Mouse (Mus musculus): ENCODE data around the gene Cd180. TPM values are rescaled to one million over a fixed set of nuclear protein-coding genes. Genes with fewer than 3 reads are reported as not detected.

Cd180 gene
- polyA plus RNA-seq, 1 experiment from 2014 or later: 0.54 TPM

GRCm38 (mm10) chr13:102746803-102747561, 53.6 kb downstream of the Cd180 start:
- Histone ChIP-seq H3K36me3 (ENCODE audit: control insufficient read depth, insufficient read depth, low read length) (peaks cover 3% of the 10 kb centered on the region; the same call in 1 of the 2 replicates), H3K9me3 (ENCODE audit: control insufficient read depth, low read length) (no peaks in the 10 kb centered on the region), H3K9ac (ENCODE audit: low read depth, low read length) (no peak overlapping the region), H3K27ac (ENCODE audit: low read length) (no peak overlapping the region), H3K4me2 (ENCODE audit: low read depth, low read length) (no peak overlapping the region), H3K4me1 (ENCODE audit: control insufficient read depth, insufficient read depth, low read length) (no peaks in the 10 kb centered on the region), H3K27me3 (replicated peaks; ENCODE audit: control insufficient read depth, insufficient read depth, low read length) (no peaks in the 10 kb centered on the region), H3K4me3 (ENCODE audit: low read length) (no peak overlapping the region)
- WGBS: 84% methylated on average over 17 of the region's 17 CpGs
- ATAC-seq: no peak

GRCm38 (mm10) chr13:102749194-102749593, 55.8 kb downstream of the Cd180 start:
- no peak for ATAC-seq
- 64% methylated on average over 6 of the region's 6 CpGs for WGBS
- no peaks in the 10 kb centered on the region for H3K9me3 ChIP-seq (ENCODE audit: control insufficient read depth, low read length)
- no peaks in the 10 kb centered on the region for H3K4me1 ChIP-seq (ENCODE audit: control insufficient read depth, insufficient read depth, low read length)
- no peak overlapping the region for H3K9ac ChIP-seq (ENCODE audit: low read depth, low read length)
- no peak overlapping the region for H3K4me2 ChIP-seq (ENCODE audit: low read depth, low read length)
- H3K4me3 ChIP-seq (ENCODE audit: low read length): no peak overlapping the region
- peaks cover 3% of the 10 kb centered on the region; the same call in 1 of the 2 replicates for H3K36me3 ChIP-seq (ENCODE audit: control insufficient read depth, insufficient read depth, low read length)
- H3K27me3 ChIP-seq (replicated peaks; ENCODE audit: control insufficient read depth, insufficient read depth, low read length): no peaks in the 10 kb centered on the region
- H3K27ac ChIP-seq (ENCODE audit: low read length): no peak overlapping the region

- Histone ChIP-seq H3K27ac (ENCODE audit: low read length) (no peak overlapping the region), H3K4me3 (ENCODE audit: low read length) (no peak overlapping the region), H3K4me1 (ENCODE audit: control insufficient read depth, insufficient read depth, low read length) (no peaks in the 10 kb centered on the region), H3K4me2 (ENCODE audit: low read depth, low read length) (no peak overlapping the region), H3K9ac (ENCODE audit: low read depth, low read length) (no peak overlapping the region), H3K27me3 (replicated peaks; ENCODE audit: control insufficient read depth, insufficient read depth, low read length) (no peaks in the 10 kb centered on the region), H3K9me3 (ENCODE audit: control insufficient read depth, low read length) (no peaks in the 10 kb centered on the region), H3K36me3 (ENCODE audit: control insufficient read depth, insufficient read depth, low read length) (peaks cover 3% of the 10 kb centered on the region; the same call in 1 of the 2 replicates)
- ATAC-seq: no peak
- WGBS: 70% methylated on average over 10 of the region's 10 CpGs
These were observed 56.5 kb downstream of the Cd180 start for GRCm38 (mm10) chr13:102749891-102750290.

GRCm38 (mm10) chr13:102753714-102754556, 60.6 kb downstream of the Cd180 start:
- no peak overlapping the region for H3K9ac ChIP-seq (ENCODE audit: low read depth, low read length)
- no peak overlapping the region for H3K4me2 ChIP-seq (ENCODE audit: low read depth, low read length)
- 74% methylated on average over 19 of the region's 19 CpGs for WGBS
- no peaks in the 10 kb centered on the region for H3K9me3 ChIP-seq (ENCODE audit: control insufficient read depth, low read length)
- no peak for ATAC-seq
- no peaks in the 10 kb centered on the region for H3K4me1 ChIP-seq (ENCODE audit: control insufficient read depth, insufficient read depth, low read length)
- H3K4me3 ChIP-seq (ENCODE audit: low read length): no peak overlapping the region
- H3K36me3 ChIP-seq (ENCODE audit: control insufficient read depth, insufficient read depth, low read length): peaks cover 16% of the 10 kb centered on the region; the same call in 1 of the 2 replicates
- no peaks in the 10 kb centered on the region for H3K27me3 ChIP-seq (replicated peaks; ENCODE audit: control insufficient read depth, insufficient read depth, low read length)
- no peak overlapping the region for H3K27ac ChIP-seq (ENCODE audit: low read length)

GRCm38 (mm10) chr13:102755124-102755523, 61.8 kb downstream of the Cd180 start:
- no peak overlapping the region for H3K27ac ChIP-seq (ENCODE audit: low read length)
- H3K9ac ChIP-seq (ENCODE audit: low read depth, low read length): no peak overlapping the region
- H3K4me2 ChIP-seq (ENCODE audit: low read depth, low read length): no peak overlapping the region
- no peak overlapping the region for H3K4me3 ChIP-seq (ENCODE audit: low read length)
- no peaks in the 10 kb centered on the region for H3K27me3 ChIP-seq (replicated peaks; ENCODE audit: control insufficient read depth, insufficient read depth, low read length)
- H3K4me1 ChIP-seq (ENCODE audit: control insufficient read depth, insufficient read depth, low read length): no peaks in the 10 kb centered on the region
- WGBS: 94% methylated on average over 8 of the region's 8 CpGs
- no peak for ATAC-seq
- H3K9me3 ChIP-seq (ENCODE audit: control insufficient read depth, low read length): no peaks in the 10 kb centered on the region
- H3K36me3 ChIP-seq (ENCODE audit: control insufficient read depth, insufficient read depth, low read length): peaks cover 16% of the 10 kb centered on the region; the same call in 1 of the 2 replicates

GRCm38 (mm10) chr13:102756071-102756470, 62.7 kb downstream of the Cd180 start:
- Histone ChIP-seq H3K36me3 (ENCODE audit: control insufficient read depth, insufficient read depth, low read length) (0 out of 2 replicates have a peak, but pooled peaks cover 18% of the 10 kb centered on the region), H3K27ac (ENCODE audit: low read length) (no peak overlapping the region), H3K9me3 (ENCODE audit: control insufficient read depth, low read length) (no peaks in the 10 kb centered on the region), H3K4me3 (ENCODE audit: low read length) (no peak overlapping the region), H3K4me2 (ENCODE audit: low read depth, low read length) (no peak overlapping the region), H3K27me3 (replicated peaks; ENCODE audit: control insufficient read depth, insufficient read depth, low read length) (no peaks in the 10 kb centered on the region), H3K4me1 (ENCODE audit: control insufficient read depth, insufficient read depth, low read length) (no peaks in the 10 kb centered on the region), H3K9ac (ENCODE audit: low read depth, low read length) (no peak overlapping the region)
- 88% methylated on average over 8 of the region's 8 CpGs for WGBS
- ATAC-seq: no peak

- no peak overlapping the region for H3K4me2 ChIP-seq (ENCODE audit: low read depth, low read length)
- H3K4me1 ChIP-seq (ENCODE audit: control insufficient read depth, insufficient read depth, low read length): no peaks in the 10 kb centered on the region
- no peak overlapping the region for H3K4me3 ChIP-seq (ENCODE audit: low read length)
- H3K27me3 ChIP-seq (replicated peaks; ENCODE audit: control insufficient read depth, insufficient read depth, low read length): no peaks in the 10 kb centered on the region
- no peak overlapping the region for H3K9ac ChIP-seq (ENCODE audit: low read depth, low read length)
- H3K36me3 ChIP-seq (ENCODE audit: control insufficient read depth, insufficient read depth, low read length): 0 out of 2 replicates have a peak, but pooled peaks cover 18% of the 10 kb centered on the region
- no peaks in the 10 kb centered on the region for H3K9me3 ChIP-seq (ENCODE audit: control insufficient read depth, low read length)
- 93% methylated on average over 6 of the region's 6 CpGs for WGBS
- H3K27ac ChIP-seq (ENCODE audit: low read length): no peak overlapping the region
- no peak for ATAC-seq
These were observed 64.7 kb downstream of the Cd180 start for GRCm38 (mm10) chr13:102758021-102758420.

- Histone ChIP-seq H3K27ac (ENCODE audit: low read length) (no peak overlapping the region), H3K27me3 (replicated peaks; ENCODE audit: control insufficient read depth, insufficient read depth, low read length) (no peaks in the 10 kb centered on the region), H3K9ac (ENCODE audit: low read depth, low read length) (no peak overlapping the region), H3K4me3 (ENCODE audit: low read length) (no peak overlapping the region), H3K4me1 (ENCODE audit: control insufficient read depth, insufficient read depth, low read length) (no peaks in the 10 kb centered on the region), H3K4me2 (ENCODE audit: low read depth, low read length) (no peak overlapping the region), H3K9me3 (ENCODE audit: control insufficient read depth, low read length) (no peaks in the 10 kb centered on the region), H3K36me3 (ENCODE audit: control insufficient read depth, insufficient read depth, low read length) (0 out of 2 replicates have a peak, but pooled peaks cover 18% of the 10 kb centered on the region)
- ATAC-seq: no peak
- 79% methylated on average over 9 of the region's 9 CpGs for WGBS
These were observed 68.1 kb downstream of the Cd180 start for GRCm38 (mm10) chr13:102761410-102761809.

- Histone ChIP-seq H3K27ac (ENCODE audit: low read length) (no peak overlapping the region), H3K4me3 (ENCODE audit: low read length) (no peak overlapping the region), H3K36me3 (ENCODE audit: control insufficient read depth, insufficient read depth, low read length) (0 out of 2 replicates have a peak, but pooled peaks cover 18% of the 10 kb centered on the region), H3K4me2 (ENCODE audit: low read depth, low read length) (no peak overlapping the region), H3K9ac (ENCODE audit: low read depth, low read length) (no peak overlapping the region), H3K27me3 (replicated peaks; ENCODE audit: control insufficient read depth, insufficient read depth, low read length) (no peaks in the 10 kb centered on the region), H3K4me1 (ENCODE audit: control insufficient read depth, insufficient read depth, low read length) (no peaks in the 10 kb centered on the region), H3K9me3 (ENCODE audit: control insufficient read depth, low read length) (no peaks in the 10 kb centered on the region)
- WGBS: 94% methylated on average over 10 of the region's 10 CpGs
- no peak for ATAC-seq
These were observed 68.8 kb downstream of the Cd180 start for GRCm38 (mm10) chr13:102762203-102762602.
